Mouse (Mus musculus) liver, adult 2 months (tissue): ENCODE results near the gene Tsc22d4.

ENCODE experiments used
- CTCF ChIP-seq: fragments of 200-500 bp; IDR thresholded peaks from 2 replicates; pipeline ENCODE4 v1.5.1; 2011; ENCODE audit warnings: low read depth, low read length, control low read depth
- POLR2A ChIP-seq: fragments of 200-500 bp; IDR thresholded peaks from 2 replicates; pipeline ENCODE4 v1.6.1; 2011; ENCODE audit warnings: low read length, control low read depth; ENCODE audit not compliant: insufficient read depth; ENCODE audit errors: extremely low read depth

- TF ChIP-seq CTCF (no peak), POLR2A (no peak)
Measured at GRCm38 (mm10) chr5:137755425-137755824, 9.9 kb downstream of the Tsc22d4 start.
